Mouse (Mus musculus) lung, embryonic 16.5 days (tissue): ENCODE data around the gene Fen1. TPM values are rescaled to one million over a fixed set of nuclear protein-coding genes. Genes with fewer than 3 reads are reported as not detected.

Experiments used
- ATAC-seq: fragments of 200-750 bp; cut with Nextera tagmentation; 2 replicates; pipeline ENCODE4 v1.8.0; 2017; ENCODE audit warnings: low read depth, mild to moderate bottlenecking, moderate library complexity
- H3K27ac ChIP-seq: fragments of 300-500 bp; sonication (generic); 2 replicates; pipeline ENCODE4 v1.5.1; 2014; ENCODE audit warnings: mild to moderate bottlenecking, control low read depth, low read length
- H3K27me3 ChIP-seq: fragments of 300-500 bp; sonication (generic); 2 replicates; pipeline ENCODE4 v1.6.1; 2014; ENCODE audit warnings: low read depth, low read length, mixed read lengths; ENCODE audit not compliant: control insufficient read depth, insufficient read depth
- H3K36me3 ChIP-seq: fragments of 300-500 bp; sonication (generic); 2 replicates; pipeline ENCODE4 v1.6.1; 2014; ENCODE audit warnings: low read length; ENCODE audit not compliant: control insufficient read depth, insufficient read depth
- H3K4me1 ChIP-seq: fragments of 300-500 bp; sonication (generic); replicated peaks from 2 replicates; pipeline ENCODE4 v1.6.1; 2014; ENCODE audit warnings: low read length, mixed read lengths; ENCODE audit not compliant: control insufficient read depth, insufficient read depth
- H3K4me2 ChIP-seq: fragments of 300-500 bp; sonication (generic); 2 replicates; pipeline ENCODE4 v1.6.1; 2014; ENCODE audit warnings: low read depth, low read length, control low read depth
- H3K4me3 ChIP-seq: fragments of 300-500 bp; sonication (generic); 2 replicates; pipeline ENCODE4 v1.5.1; 2014; ENCODE audit warnings: mild to moderate bottlenecking, low read length, control low read depth
- H3K9ac ChIP-seq: fragments of 300-500 bp; sonication (generic); 2 replicates; pipeline ENCODE4 v1.6.1; 2014; ENCODE audit warnings: low read length, control low read depth
- H3K9me3 ChIP-seq: fragments of 300-500 bp; sonication (generic); 2 replicates; pipeline ENCODE4 v1.6.1; 2016; ENCODE audit warnings: low read length; ENCODE audit not compliant: control insufficient read depth
- WGBS: fragments of 180-500 bp; shearing (Covaris S2); extraction: QIAGEN DNeasy Blood & Tissue Kit; methylation state at CpG from one replicate; pipeline ENCODE4 v1.1.7; 2014; 5-methylcytosine and 5-hydroxymethylcytosine counted together
- polyA plus RNA-seq: library from polyadenylated mRNA; unstranded; fragments of >200 nt; fragmentation: Nextera tagmentation; extraction: Ambion mirVana; gene quantifications from 2 replicates; pipeline ENCODE4 v1.2.1, GENCODE M21; 2015

The Fen1 gene
- polyA plus RNA-seq, 1 experiment from 2014 or later = 106 TPM

DNA sequence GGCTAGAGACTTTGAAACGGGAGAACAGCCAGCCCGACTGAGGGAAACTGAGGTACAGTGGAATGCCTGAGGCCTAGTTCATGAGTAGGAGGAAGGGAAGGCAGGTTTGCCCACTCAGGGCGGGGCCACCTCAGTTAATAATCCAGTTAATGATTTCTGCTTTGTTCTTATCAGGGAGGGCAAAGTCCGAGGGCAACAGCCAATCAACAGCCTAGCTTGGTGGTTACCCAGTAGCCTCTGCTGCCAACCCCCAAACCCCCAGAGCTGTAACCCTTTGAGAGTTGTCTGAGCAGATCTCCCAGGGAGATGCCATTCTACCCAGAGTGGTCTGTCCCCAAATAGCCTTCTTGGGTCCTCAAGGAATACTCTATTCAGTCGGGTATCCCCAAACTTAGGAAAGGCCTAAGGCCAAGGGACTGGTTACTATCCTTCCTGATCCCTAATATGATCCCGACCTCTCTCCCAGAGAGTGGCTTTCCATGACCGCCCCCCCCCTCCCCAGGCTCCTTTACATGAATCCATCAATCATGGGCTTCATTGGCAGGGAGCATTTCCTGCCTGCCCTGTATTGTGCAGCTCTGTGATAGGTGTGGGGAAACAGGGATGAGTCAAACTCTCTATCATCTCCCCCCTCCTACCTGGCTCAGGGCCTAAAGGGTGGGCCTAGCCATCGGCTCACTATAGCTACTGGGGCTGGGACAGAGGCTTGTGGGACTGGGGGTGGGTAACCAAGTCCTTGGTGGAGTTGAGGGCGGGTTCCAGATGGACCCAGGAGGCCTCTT lies 32.0 kb upstream of the Fen1 start:
- Histone ChIP-seq H3K27ac (no peak overlapping the region), H3K36me3 (no peaks in the 10 kb centered on the region), H3K4me3 (no peak overlapping the region), H3K27me3 (no peaks in the 10 kb centered on the region), H3K9me3 (no peaks in the 10 kb centered on the region), H3K4me2 (no peak overlapping the region), H3K4me1 (peaks cover 18% of the 10 kb centered on the region), H3K9ac (no peak overlapping the region)
- WGBS = 69% methylated on average over 9 of the region's 9 CpGs
- no peak for ATAC-seq

GRCm38 (mm10) chr19:10232327-10233017 lies 28.5 kb upstream of the Fen1 start:
- Histone ChIP-seq H3K36me3 (no peaks in the 10 kb centered on the region), H3K4me3 (no peak overlapping the region), H3K27me3 (no peaks in the 10 kb centered on the region), H3K4me2 (no peak overlapping the region), H3K9me3 (no peaks in the 10 kb centered on the region), H3K4me1 (no peaks in the 10 kb centered on the region), H3K9ac (no peak overlapping the region), H3K27ac (no peak overlapping the region)
- ATAC-seq = no peak
- WGBS = 53% methylated on average over 9 of the region's 9 CpGs

DNA sequence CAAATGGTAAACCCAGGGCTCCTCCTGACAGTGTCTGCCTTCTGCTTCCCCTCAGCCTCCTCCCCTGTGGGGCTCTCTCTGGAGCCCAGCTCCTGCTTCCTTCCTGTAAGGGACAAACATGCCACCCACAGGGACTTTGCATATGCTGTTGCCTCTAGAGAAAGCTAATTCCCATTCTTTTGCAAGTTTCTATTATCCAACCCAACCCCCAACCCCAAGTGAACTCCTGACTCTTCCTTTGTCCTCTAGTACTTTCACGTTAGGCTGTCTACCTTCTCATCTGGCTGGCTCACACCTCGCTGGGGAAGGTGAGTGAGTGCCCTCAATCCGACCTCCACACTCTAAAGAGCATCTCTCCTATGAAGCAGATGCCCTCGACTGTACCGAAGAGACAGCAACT lies 27.9 kb upstream of the Fen1 start:
- Histone ChIP-seq H3K4me3 (no peak overlapping the region), H3K36me3 (no peaks in the 10 kb centered on the region), H3K9me3 (no peaks in the 10 kb centered on the region), H3K27ac (no peak overlapping the region), H3K9ac (no peak overlapping the region), H3K4me2 (no peak overlapping the region), H3K27me3 (no peaks in the 10 kb centered on the region), H3K4me1 (no peaks in the 10 kb centered on the region)
- ATAC-seq = no peak
- 39% methylated on average over 5 of the region's 5 CpGs for WGBS

DNA sequence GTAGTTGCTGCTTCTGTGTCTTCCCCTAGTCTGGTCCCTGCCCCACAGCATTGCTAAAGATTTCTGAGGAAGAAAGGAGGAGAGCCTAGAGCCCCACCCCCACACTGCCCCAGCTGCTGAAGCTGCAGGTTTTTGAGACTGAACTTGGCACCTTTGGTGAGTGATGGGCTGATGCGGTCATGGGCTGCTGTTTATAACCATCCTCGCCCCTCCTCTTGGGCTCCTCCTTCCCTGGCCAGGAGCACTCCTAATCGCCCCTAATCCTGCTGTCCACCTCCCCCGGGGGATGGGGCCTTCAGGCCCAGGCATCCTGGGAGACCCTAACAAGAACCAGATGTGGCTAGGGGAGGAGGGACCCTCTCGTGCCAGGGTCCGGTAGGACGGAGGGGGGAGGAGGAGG lies 27.0 kb upstream of the Fen1 start:
- H3K27ac ChIP-seq = no peak overlapping the region
- H3K9me3 ChIP-seq = no peaks in the 10 kb centered on the region
- WGBS = 22% methylated on average over 7 of the region's 7 CpGs
- H3K36me3 ChIP-seq = no peaks in the 10 kb centered on the region
- H3K4me1 ChIP-seq = no peaks in the 10 kb centered on the region
- no peak overlapping the region for H3K9ac ChIP-seq
- peak; percentile 46; the same call in 1 of the 2 replicates for ATAC-seq
- H3K4me2 ChIP-seq = no peak overlapping the region
- no peaks in the 10 kb centered on the region for H3K27me3 ChIP-seq
- no peak overlapping the region for H3K4me3 ChIP-seq

DNA sequence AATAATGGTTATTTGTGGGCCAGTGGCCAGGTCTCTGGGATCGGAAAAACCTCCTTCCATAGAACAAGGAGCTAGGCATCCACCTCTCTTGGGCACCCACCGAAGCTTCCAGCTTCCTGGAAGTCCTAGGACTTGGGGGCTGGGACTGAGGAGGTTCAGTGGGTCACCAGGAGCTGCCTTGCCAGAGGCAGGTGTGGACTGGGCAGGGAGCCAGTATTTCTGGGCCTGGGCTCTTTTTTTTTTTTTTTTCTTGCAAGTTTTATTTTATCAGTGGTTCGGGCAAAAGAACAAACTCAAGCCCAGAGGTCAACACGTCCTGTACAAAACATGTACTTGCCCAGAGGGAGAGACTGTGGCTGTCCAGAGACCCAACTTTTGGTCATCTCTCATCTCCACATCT lies 21.8 kb upstream of the Fen1 start:
- Histone ChIP-seq H3K4me3 (no peak overlapping the region), H3K27ac (peak overlapping the region; percentile 56), H3K27me3 (no peaks in the 10 kb centered on the region), H3K9ac (no peak overlapping the region), H3K36me3 (no peaks in the 10 kb centered on the region), H3K4me1 (peaks cover 15% of the 10 kb centered on the region), H3K9me3 (no peaks in the 10 kb centered on the region), H3K4me2 (peak overlapping the region; percentile 40)
- 37% methylated on average over 4 of the region's 4 CpGs for WGBS
- 0 out of 2 replicates have a peak, but pooled peaks have one; percentile 50 for ATAC-seq

DNA sequence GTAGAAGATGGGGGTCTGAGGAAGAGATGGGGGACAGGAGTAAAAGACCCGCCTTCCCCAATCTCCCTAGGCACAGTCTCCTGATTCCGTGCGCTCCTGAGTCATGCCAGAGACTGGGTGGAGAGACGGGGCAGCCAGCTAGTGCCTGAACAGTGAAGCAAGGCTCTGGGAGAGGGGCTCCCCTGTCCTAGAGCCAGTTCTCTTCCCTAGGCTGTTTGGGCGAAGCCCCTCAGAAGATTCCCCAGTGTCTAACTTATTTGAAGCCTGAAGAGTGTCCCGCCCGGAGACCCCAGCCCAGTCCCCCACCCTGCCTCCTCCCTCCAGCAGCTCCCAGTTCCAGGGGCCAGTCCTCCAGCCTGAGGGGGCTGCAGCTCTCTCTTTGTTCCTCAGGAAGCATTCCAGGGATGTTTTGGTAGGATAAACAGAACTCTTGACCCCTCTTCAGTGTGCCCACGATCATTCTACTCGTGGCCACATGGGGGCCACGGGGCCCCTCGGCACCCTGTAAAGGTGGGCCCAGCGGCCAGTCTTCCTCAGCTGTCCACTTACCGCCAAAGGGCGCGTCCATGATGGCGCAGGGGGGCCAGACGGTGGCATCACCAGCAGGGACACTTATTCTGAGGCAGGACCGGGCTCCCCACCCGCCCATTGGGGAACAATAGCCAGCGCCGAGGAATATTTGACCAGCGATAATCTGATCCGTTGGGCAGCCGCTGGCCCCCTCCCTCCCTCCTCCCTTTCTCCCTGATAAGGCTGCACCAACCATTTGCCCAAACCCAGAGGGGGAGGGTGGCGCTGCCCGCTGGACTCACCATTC lies 20.9 kb upstream of the Fen1 start:
- Histone ChIP-seq H3K9me3 (no peaks in the 10 kb centered on the region), H3K27me3 (no peaks in the 10 kb centered on the region), H3K4me2 (peak overlapping the region; percentile 40), H3K4me3 (peak overlapping the region; percentile 11), H3K27ac (peak overlapping the region; percentile 56; the same call in 1 of the 2 replicates), H3K4me1 (peaks cover 15% of the 10 kb centered on the region), H3K9ac (peak overlapping the region; percentile 20), H3K36me3 (no peaks in the 10 kb centered on the region)
- WGBS = 12% methylated on average over 26 of the region's 26 CpGs
- peak; percentile 50 for ATAC-seq

DNA sequence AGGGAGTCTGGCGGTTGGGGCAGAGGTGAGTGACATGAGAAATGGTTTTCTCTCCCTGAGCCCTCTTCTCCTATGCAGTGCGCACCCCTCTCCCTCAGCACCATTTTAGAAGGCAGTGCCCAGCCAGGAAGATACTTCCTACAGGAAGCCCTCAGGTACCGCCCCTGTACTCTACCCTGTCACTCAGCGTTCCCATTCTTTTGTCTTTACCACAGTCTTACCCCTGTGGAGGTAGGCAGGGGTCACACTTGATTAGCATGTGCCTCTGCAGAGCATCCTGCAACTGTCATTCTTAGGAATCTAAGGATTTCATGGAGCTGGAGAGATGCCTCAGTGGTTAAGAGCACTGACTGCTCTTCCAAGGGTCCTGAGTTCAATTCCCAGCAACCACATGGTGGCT lies 19.6 kb upstream of the Fen1 start:
- ATAC-seq = no peak
- H3K36me3 ChIP-seq = no peaks in the 10 kb centered on the region
- H3K27me3 ChIP-seq = no peaks in the 10 kb centered on the region
- H3K4me3 ChIP-seq = no peak overlapping the region
- peaks cover 19% of the 10 kb centered on the region for H3K4me1 ChIP-seq
- no peak overlapping the region for H3K27ac ChIP-seq
- WGBS = 62% methylated on average over 4 of the region's 4 CpGs
- no peak overlapping the region for H3K9ac ChIP-seq
- H3K9me3 ChIP-seq = no peaks in the 10 kb centered on the region
- no peak overlapping the region for H3K4me2 ChIP-seq

DNA sequence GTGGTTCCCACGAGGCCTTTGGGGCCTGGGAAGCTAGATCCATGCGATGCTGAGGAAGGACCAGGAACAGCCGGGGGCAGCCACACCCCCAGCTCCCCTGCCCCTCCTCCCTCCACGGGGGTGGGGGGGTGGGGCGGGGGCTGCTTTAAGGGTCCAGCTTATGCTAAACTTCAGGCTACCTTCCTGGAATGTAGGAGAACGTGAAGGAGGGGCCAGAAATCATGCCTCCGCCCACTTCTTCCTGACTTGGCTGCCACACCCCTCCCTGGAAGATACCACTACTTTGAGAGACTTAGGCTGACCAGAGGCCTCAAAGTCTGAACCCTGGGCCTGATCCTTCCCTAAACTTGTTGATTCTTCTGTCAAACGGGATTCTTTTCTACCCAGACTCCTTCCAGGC lies 18.7 kb upstream of the Fen1 start:
- WGBS = 17% methylated on average over 8 of the region's 8 CpGs
- Histone ChIP-seq H3K9me3 (no peaks in the 10 kb centered on the region), H3K4me2 (no peak overlapping the region), H3K36me3 (no peaks in the 10 kb centered on the region), H3K4me1 (peaks cover 19% of the 10 kb centered on the region), H3K4me3 (no peak overlapping the region), H3K27ac (no peak overlapping the region), H3K9ac (no peak overlapping the region), H3K27me3 (no peaks in the 10 kb centered on the region)
- ATAC-seq = no peak

GRCm38 (mm10) chr19:10221585-10221984 lies 17.6 kb upstream of the Fen1 start:
- Histone ChIP-seq H3K27ac (no peak overlapping the region), H3K9ac (no peak overlapping the region), H3K36me3 (no peaks in the 10 kb centered on the region), H3K4me1 (peaks cover 19% of the 10 kb centered on the region), H3K27me3 (no peaks in the 10 kb centered on the region), H3K4me3 (no peak overlapping the region), H3K4me2 (no peak overlapping the region), H3K9me3 (no peaks in the 10 kb centered on the region)
- WGBS = 35% methylated on average over 4 of the region's 4 CpGs
- no peak for ATAC-seq
